Mouse (Mus musculus): Measurements from ENCODE around the gene Fam189b.
A peak's percentile ranks its signal among the peaks of the same experiment; 100 is the strongest.

Fam189b gene

GRCm38 (mm10) chr3:89166945-89167344, 16.0 kb upstream of the Fam189b start:
- DNase-seq: no peak

GRCm38 (mm10) chr3:89174844-89175243, 8.1 kb upstream of the Fam189b start:
- DNase-seq: no peak

GRCm38 (mm10) chr3:89175544-89175943, 7.4 kb upstream of the Fam189b start:
- no peak for DNase-seq

- DNase-seq: no peak
These were observed 6.5 kb upstream of the Fam189b start for GRCm38 (mm10) chr3:89176421-89176820.

- peak; percentile 86 for DNase-seq
These were observed 5.5 kb upstream of the Fam189b start, which contains the start of gene Scamp3 for GRCm38 (mm10) chr3:89177242-89178106. Gene Scamp3, plus strand, starts transcription at chr3:89177473.

GRCm38 (mm10) chr3:89178107-89178385, 4.9 kb upstream of the Fam189b start:
- no peak for DNase-seq

GRCm38 (mm10) chr3:89179056-89179455, 3.9 kb upstream of the Fam189b start:
- DNase-seq: no peak

GRCm38 (mm10) chr3:89181749-89182500, 1.0 kb upstream of the Fam189b start:
- DNase-seq: no peak

GRCm38 (mm10) chr3:89182531-89183057, 349 bp upstream of the Fam189b start:
- no peak for DNase-seq

GRCm38 (mm10) chr3:89183959-89184315, 994 bp downstream of the Fam189b start:
- peak; percentile 41 for DNase-seq

- no peak for DNase-seq
These were observed 4.3 kb downstream of the Fam189b start for GRCm38 (mm10) chr3:89187197-89187596.

- DNase-seq: no peak
These were observed 4.9 kb downstream of the Fam189b start for GRCm38 (mm10) chr3:89187690-89188477.

GRCm38 (mm10) chr3:89188478-89188875, 5.5 kb downstream of the Fam189b start:
- no peak for DNase-seq

- no peak for DNase-seq
These were observed 7.5 kb downstream of the Fam189b start for GRCm38 (mm10) chr3:89190436-89190835.

GRCm38 (mm10) chr3:89193351-89193750, 10.4 kb downstream of the Fam189b start:
- DNase-seq: no peak

- DNase-seq: no peak
These were observed 10.9 kb downstream of the Fam189b start for GRCm38 (mm10) chr3:89193853-89194252.

- peak; percentile 83 for DNase-seq
These were observed 13.3 kb downstream of the Fam189b start for GRCm38 (mm10) chr3:89195979-89196877.

- no peak for DNase-seq
These were observed 16.9 kb downstream of the Fam189b start for GRCm38 (mm10) chr3:89199839-89200238.

- DNase-seq: peak; percentile 83
These were observed 19.6 kb downstream of the Fam189b start, which contains the start of gene Gba for GRCm38 (mm10) chr3:89202253-89203141. Gene Gba, plus strand, starts transcription at chr3:89202928.

GRCm38 (mm10) chr3:89203142-89203514, 20.2 kb downstream of the Fam189b start:
- DNase-seq: no peak

- DNase-seq: no peak
These were observed 23.1 kb downstream of the Fam189b start for GRCm38 (mm10) chr3:89206079-89206478.

Measured in right cerebral cortex, postnatal 25 days (tissue).